Mouse (Mus musculus): ENCODE data around the gene Anks1. TPM values are rescaled to one million over a fixed set of nuclear protein-coding genes. Genes with fewer than 3 reads are reported as not detected.
A peak's percentile ranks its signal among the peaks of the same experiment; 100 is the strongest.

The Anks1 gene
- total and polyA plus RNA-seq, 2 experiments = 8.8 to 10.0 TPM

DNA sequence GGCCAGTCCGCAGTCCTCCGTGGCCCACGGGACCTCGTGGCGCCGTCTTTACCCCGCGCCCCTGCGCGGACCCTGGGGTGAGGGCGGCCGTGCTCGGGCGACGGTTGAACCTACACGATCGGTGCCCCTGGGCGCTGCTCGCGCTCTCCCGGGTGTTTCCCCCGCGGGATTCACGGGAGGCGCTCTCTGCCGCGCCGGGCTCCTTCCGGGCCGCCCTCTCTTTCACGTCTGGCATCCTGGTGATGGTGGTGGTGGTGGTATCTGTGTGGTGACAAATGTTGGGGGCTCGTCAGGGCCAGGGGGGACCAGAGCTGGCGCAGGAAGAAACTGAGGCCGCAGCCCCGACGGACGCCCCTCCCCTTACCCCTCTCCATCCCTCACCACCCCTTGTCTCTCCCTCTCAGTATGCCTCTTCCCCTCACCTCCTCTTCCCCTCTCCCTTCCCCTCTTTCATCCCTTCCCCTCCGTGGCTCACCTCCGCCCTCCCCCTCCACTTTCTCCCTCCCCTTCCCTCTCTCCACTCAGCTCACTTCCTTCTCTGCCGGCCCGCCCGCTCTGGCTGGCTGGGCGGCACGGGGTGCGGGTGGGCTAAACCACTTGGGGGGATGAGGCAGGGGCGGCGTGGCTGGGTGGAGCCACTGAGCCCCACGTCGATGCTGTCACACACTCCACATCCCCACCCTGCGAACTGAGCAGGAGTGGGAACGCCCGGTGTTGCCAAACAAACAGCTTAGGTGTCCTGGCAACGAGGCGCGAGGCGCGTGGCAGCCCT is 171.1 kb downstream of the Anks1 start, which contains the start of gene Tcp11:
Gene Tcp11 (minus strand): TSS at position 595 of the 772 bp plus-strand sequence.
- Histone ChIP-seq H3K9ac (ENCODE audit: low read depth, low read length) (peak within 1 kb of the TSS; percentile 55), H3K27me3 (ENCODE audit: control insufficient read depth, insufficient read depth, low read length) (peaks cover 12% of the 10 kb centered on the region), H3K4me3 (ENCODE audit: insufficient read depth, low read depth, low read length) (peak within 1 kb of the TSS; percentile 57; the same call in 1 of the 2 replicates), H3K79me2 (ENCODE audit: control insufficient read depth, insufficient read depth, low read length) (no peaks in the 10 kb centered on the region), H3K4me1 (ENCODE audit: control insufficient read depth, insufficient read depth, low read length) (peaks cover 7% of the 10 kb centered on the region; the same call in 1 of the 2 replicates), H3K36me3 (ENCODE audit: control insufficient read depth, insufficient read depth, low read length) (no peaks in the 10 kb centered on the region), H3K27ac (replicated peaks; ENCODE audit: insufficient read depth, low read depth, low read length) (no peak within 1 kb of the TSS)
- WGBS = 5% methylated on average over 56 of the region's 57 CpGs
- no peak for DNase-seq (ENCODE audit: extremely low read depth, low read depth, low spot score)
- TF ChIP-seq CTCF (IDR thresholded peaks at IDR 0.05; ENCODE audit: low read depth, low read length) (no peak), POLR2A (IDR thresholded peaks at IDR 0.05; ENCODE audit: extremely low read depth, insufficient read depth, low read length) (no peak)

DNA sequence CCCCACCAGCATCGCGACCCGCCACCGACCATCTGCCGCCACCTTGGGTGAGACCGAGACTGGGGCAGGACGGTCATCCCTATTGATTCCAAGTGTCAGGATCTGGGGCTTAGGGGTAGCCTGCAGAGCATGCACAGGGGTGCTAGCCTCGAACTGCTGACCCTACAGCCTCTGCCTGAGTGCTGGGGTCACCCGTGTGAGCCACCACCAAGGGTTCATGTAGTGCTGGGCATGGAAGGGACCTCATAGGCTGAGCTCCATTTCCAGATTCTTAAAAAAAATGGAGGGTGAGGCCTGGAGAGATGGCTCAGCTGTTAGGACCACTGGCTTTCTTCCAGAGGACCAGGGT is 171.7 kb downstream of the Anks1 start:
- Histone ChIP-seq H3K79me2 (ENCODE audit: control insufficient read depth, insufficient read depth, low read length) (no peaks in the 10 kb centered on the region), H3K27ac (replicated peaks; ENCODE audit: insufficient read depth, low read depth, low read length) (no peak overlapping the region), H3K4me1 (ENCODE audit: control insufficient read depth, insufficient read depth, low read length) (peaks cover 7% of the 10 kb centered on the region; the same call in 1 of the 2 replicates), H3K27me3 (ENCODE audit: control insufficient read depth, insufficient read depth, low read length) (peaks cover 12% of the 10 kb centered on the region), H3K9ac (ENCODE audit: low read depth, low read length) (no peak overlapping the region), H3K4me3 (ENCODE audit: insufficient read depth, low read depth, low read length) (no peak overlapping the region), H3K36me3 (ENCODE audit: control insufficient read depth, insufficient read depth, low read length) (no peaks in the 10 kb centered on the region)
- no peak for DNase-seq (ENCODE audit: extremely low read depth, low read depth, low spot score)
- TF ChIP-seq POLR2A (IDR thresholded peaks at IDR 0.05; ENCODE audit: extremely low read depth, insufficient read depth, low read length) = no peak
- 49% methylated on average over 9 of the region's 9 CpGs for WGBS

DNA sequence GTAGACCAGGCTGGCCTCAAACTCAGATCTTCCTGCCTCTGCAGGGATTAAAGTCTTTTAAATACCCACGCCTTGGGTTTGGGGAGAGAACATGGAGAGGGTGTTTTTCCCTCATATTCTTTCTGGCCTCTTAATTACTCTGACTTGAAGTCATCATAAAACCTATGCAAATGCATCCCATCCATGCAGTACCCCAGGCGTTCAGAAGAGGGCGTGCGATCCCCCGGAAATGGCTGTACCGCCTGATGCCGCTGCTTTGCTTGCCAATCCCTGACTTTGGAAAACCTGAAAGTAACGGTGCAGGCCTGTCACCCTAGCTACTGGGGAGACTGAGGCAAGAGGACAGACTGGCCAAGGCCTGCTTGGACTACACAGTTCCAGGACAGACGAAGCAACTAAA is 172.3 kb downstream of the Anks1 start:
- peak; percentile 58 for TF ChIP-seq CTCF (IDR thresholded peaks at IDR 0.05; ENCODE audit: low read depth, low read length)
- TF ChIP-seq POLR2A (IDR thresholded peaks at IDR 0.05; ENCODE audit: extremely low read depth, insufficient read depth, low read length) = no peak
- H3K4me1 ChIP-seq (ENCODE audit: control insufficient read depth, insufficient read depth, low read length) = peaks cover 7% of the 10 kb centered on the region; the same call in 1 of the 2 replicates
- H3K27me3 ChIP-seq (ENCODE audit: control insufficient read depth, insufficient read depth, low read length) = peaks cover 12% of the 10 kb centered on the region
- WGBS = 71% methylated on average over 9 of the region's 9 CpGs
- no peak overlapping the region for H3K9ac ChIP-seq (ENCODE audit: low read depth, low read length)
- no peaks in the 10 kb centered on the region for H3K79me2 ChIP-seq (ENCODE audit: control insufficient read depth, insufficient read depth, low read length)
- no peak overlapping the region for H3K4me3 ChIP-seq (ENCODE audit: insufficient read depth, low read depth, low read length)
- H3K36me3 ChIP-seq (ENCODE audit: control insufficient read depth, insufficient read depth, low read length) = no peaks in the 10 kb centered on the region
- H3K27ac ChIP-seq (replicated peaks; ENCODE audit: insufficient read depth, low read depth, low read length) = no peak overlapping the region
- no peak for DNase-seq (ENCODE audit: extremely low read depth, low read depth, low spot score)

DNA sequence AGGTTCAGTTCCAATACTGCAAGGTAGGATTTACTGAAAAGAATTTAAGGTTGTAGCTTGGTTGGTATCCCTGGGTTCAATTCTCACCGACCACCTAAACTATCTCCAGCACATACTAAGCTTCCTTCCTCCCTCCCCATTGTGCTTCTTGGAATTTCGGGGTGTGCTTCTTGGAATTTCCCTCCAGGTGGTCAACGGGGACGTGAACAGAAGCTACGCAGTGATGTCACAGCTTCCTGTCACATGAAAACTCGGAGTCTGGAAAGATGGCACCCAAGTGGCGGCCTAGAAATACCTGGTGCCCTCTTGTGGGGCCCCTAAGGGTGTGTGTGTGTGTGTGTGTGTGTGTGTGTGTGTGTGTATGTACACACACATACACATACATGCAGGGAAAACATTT is 172.8 kb downstream of the Anks1 start:
- 90% methylated on average over 7 of the region's 7 CpGs for WGBS
- Histone ChIP-seq H3K4me1 (ENCODE audit: control insufficient read depth, insufficient read depth, low read length) (peaks cover 7% of the 10 kb centered on the region; the same call in 1 of the 2 replicates), H3K9ac (ENCODE audit: low read depth, low read length) (no peak overlapping the region), H3K79me2 (ENCODE audit: control insufficient read depth, insufficient read depth, low read length) (no peaks in the 10 kb centered on the region), H3K27me3 (ENCODE audit: control insufficient read depth, insufficient read depth, low read length) (peaks cover 12% of the 10 kb centered on the region), H3K27ac (replicated peaks; ENCODE audit: insufficient read depth, low read depth, low read length) (no peak overlapping the region), H3K36me3 (ENCODE audit: control insufficient read depth, insufficient read depth, low read length) (no peaks in the 10 kb centered on the region), H3K4me3 (ENCODE audit: insufficient read depth, low read depth, low read length) (no peak overlapping the region)
- no peak for DNase-seq (ENCODE audit: extremely low read depth, low read depth, low spot score)
- TF ChIP-seq CTCF (IDR thresholded peaks at IDR 0.05; ENCODE audit: low read depth, low read length) = no peak
- no peak for TF ChIP-seq POLR2A (IDR thresholded peaks at IDR 0.05; ENCODE audit: extremely low read depth, insufficient read depth, low read length)

DNA sequence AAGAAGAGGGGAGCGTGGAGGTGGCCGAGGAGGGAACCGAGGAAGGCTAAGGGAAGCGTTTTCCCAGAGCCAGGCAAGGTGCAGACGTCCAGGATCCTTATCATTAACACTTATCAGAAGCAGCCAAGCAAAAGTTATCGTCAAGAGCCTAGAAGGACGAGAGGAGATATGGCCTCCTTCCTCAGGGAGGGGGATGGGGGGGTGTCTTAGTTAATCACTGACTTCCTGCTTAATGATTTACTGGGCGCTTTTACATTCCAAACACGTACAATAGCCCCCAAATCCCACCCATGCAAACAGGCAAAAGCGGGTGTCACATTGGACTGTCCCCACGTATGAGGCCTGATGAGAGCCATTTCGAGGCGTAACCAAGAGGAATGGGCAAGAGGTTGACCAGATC is 173.8 kb downstream of the Anks1 start:
- TF ChIP-seq CTCF (IDR thresholded peaks at IDR 0.05; ENCODE audit: low read depth, low read length) (no peak), POLR2A (IDR thresholded peaks at IDR 0.05; ENCODE audit: extremely low read depth, insufficient read depth, low read length) (no peak)

DNA sequence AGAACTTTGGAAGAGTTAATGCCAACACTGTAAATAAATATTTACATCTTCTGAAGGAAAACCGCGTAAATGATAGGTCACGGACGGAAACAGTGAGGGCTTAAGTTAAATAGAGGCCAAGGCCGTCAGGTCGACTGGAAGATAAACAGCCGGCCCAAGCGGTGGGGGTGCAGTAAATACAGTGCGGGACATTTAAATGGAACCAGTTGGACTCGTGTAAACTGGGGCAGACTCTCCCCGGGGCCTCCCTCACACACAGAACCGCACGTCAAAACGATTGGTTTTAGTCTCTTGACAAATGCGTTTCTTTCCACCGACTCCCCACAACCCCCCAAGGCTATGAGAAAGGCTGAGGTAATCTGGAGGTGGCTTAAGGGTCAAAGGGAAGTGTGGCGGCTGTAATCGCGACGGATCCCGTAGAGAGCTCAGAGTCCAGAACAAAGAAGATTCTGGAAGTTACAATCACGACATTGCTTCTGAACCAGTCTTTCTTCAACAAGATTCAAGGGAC is 175.3 kb downstream of the Anks1 start:
- 19% methylated on average over 22 of the region's 22 CpGs for WGBS
- peaks cover 7% of the 10 kb centered on the region; the same call in 1 of the 2 replicates for H3K4me1 ChIP-seq (ENCODE audit: control insufficient read depth, insufficient read depth, low read length)
- TF ChIP-seq CTCF (IDR thresholded peaks at IDR 0.05; ENCODE audit: low read depth, low read length) (no peak), POLR2A (IDR thresholded peaks at IDR 0.05; ENCODE audit: extremely low read depth, insufficient read depth, low read length) (no peak)
- H3K4me3 ChIP-seq (ENCODE audit: insufficient read depth, low read depth, low read length) = no peak overlapping the region
- H3K27ac ChIP-seq (replicated peaks; ENCODE audit: insufficient read depth, low read depth, low read length) = no peak overlapping the region
- DNase-seq (ENCODE audit: extremely low read depth, low read depth, low spot score) = no peak
- H3K36me3 ChIP-seq (ENCODE audit: control insufficient read depth, insufficient read depth, low read length) = no peaks in the 10 kb centered on the region
- H3K9ac ChIP-seq (ENCODE audit: low read depth, low read length) = no peak overlapping the region
- H3K27me3 ChIP-seq (ENCODE audit: control insufficient read depth, insufficient read depth, low read length) = peaks cover 12% of the 10 kb centered on the region
- no peaks in the 10 kb centered on the region for H3K79me2 ChIP-seq (ENCODE audit: control insufficient read depth, insufficient read depth, low read length)

More for the DNA sequence above, 173.8 kb downstream of the Anks1 start:
- Histone ChIP-seq H3K4me3 (ENCODE audit: insufficient read depth, low read depth, low read length) (no peak overlapping the region), H3K36me3 (ENCODE audit: control insufficient read depth, insufficient read depth, low read length) (no peaks in the 10 kb centered on the region), H3K4me1 (ENCODE audit: control insufficient read depth, insufficient read depth, low read length) (peaks cover 7% of the 10 kb centered on the region; the same call in 1 of the 2 replicates), H3K27me3 (ENCODE audit: control insufficient read depth, insufficient read depth, low read length) (peaks cover 12% of the 10 kb centered on the region), H3K9ac (ENCODE audit: low read depth, low read length) (no peak overlapping the region), H3K79me2 (ENCODE audit: control insufficient read depth, insufficient read depth, low read length) (no peaks in the 10 kb centered on the region), H3K27ac (replicated peaks; ENCODE audit: insufficient read depth, low read depth, low read length) (no peak overlapping the region)
- DNase-seq (ENCODE audit: extremely low read depth, low read depth, low spot score) = no peak
- WGBS = 54% methylated on average over 13 of the region's 13 CpGs

All from liver, adult 2 months (tissue).